ENCODE assay signal across 19 mouse cellular contexts in genomic region chr4:8431032-8431332, GRCm38 (mm10).
DNase-seq lines count a peak whose midpoint lies in the region; ATAC-seq lines count a peak whose summit lies in the region.
"Had no signal": no experiment of that assay in that cellular context is flagged by ENCODE, and none has a peak within 500 bp of the region (broad histone marks: within the 10 kb centered on the region; RNA-seq: fewer than 3 reads in every experiment).

No protein-coding gene starts in this region.

- DNase-seq in embryo, embryonic 10 days (ENCODE audit: low spot score) = peak; percentile 28
- no peak for DNase-seq in embryo, embryonic 10.5 days (ENCODE audit: low spot score)
- peak; percentile 11 for DNase-seq in neural tube, embryonic 10.5 days (ENCODE audit: extremely low spot score, low spot score)
- no peak for DNase-seq in adrenal gland, adult (ENCODE audit: inconsistent age in 2 of 2, low spot score in 1 of 2)
- no peak for DNase-seq in thymus, postnatal 36 days
- DNase-seq: adrenal gland, postnatal 10 days; cerebellum, adult 11-12 months; cerebellum, adult 9-10 months; cerebellum, postnatal 25 days; gastrocnemius, postnatal 10 days; heart, postnatal 36 days; kidney, adult 11 months had no signal

- H3K9ac ChIP-seq in neural tube, embryonic 15.5 days (replicated peaks) = no peak overlapping the region
- H3K9ac ChIP-seq: embryonic facial prominence, embryonic 12.5 days; forebrain, embryonic 15.5 days; heart, embryonic 13.5 days; hindbrain, embryonic 12.5 days had no signal

- H3K4me1 ChIP-seq in neural tube, embryonic 15.5 days = peaks cover 3% of the 10 kb centered on the region; the same call in 1 of the 2 replicates

- H3K36me3 ChIP-seq in neural tube, embryonic 15.5 days = no peaks in the 10 kb centered on the region
- H3K36me3 ChIP-seq: embryonic facial prominence, embryonic 12.5 days; forebrain, embryonic 15.5 days; heart, embryonic 13.5 days; hindbrain, embryonic 12.5 days had no signal

- H3K4me3 ChIP-seq in neural tube, embryonic 15.5 days (replicated peaks) = no peak overlapping the region
- H3K4me3 ChIP-seq: embryonic facial prominence, embryonic 12.5 days; forebrain, embryonic 15.5 days; heart, embryonic 13.5 days; hindbrain, embryonic 12.5 days had no signal

- no peaks in the 10 kb centered on the region for H3K9me3 ChIP-seq in neural tube, embryonic 15.5 days (replicated peaks)
- H3K9me3 ChIP-seq: embryonic facial prominence, embryonic 12.5 days; forebrain, embryonic 15.5 days; heart, embryonic 13.5 days; hindbrain, embryonic 12.5 days had no signal

- H3K4me2 ChIP-seq in neural tube, embryonic 15.5 days = no peak overlapping the region
- H3K4me2 ChIP-seq: embryonic facial prominence, embryonic 12.5 days; forebrain, embryonic 15.5 days; heart, embryonic 13.5 days; hindbrain, embryonic 12.5 days had no signal

- no peak overlapping the region for H3K27ac ChIP-seq in neural tube, embryonic 15.5 days (replicated peaks)
- H3K27ac ChIP-seq: embryonic facial prominence, embryonic 12.5 days; forebrain, embryonic 15.5 days; heart, embryonic 13.5 days; hindbrain, embryonic 12.5 days had no signal

- ATAC-seq in neural tube, embryonic 15.5 days (ENCODE audit: low FRiP score) = no peak
- peak; percentile 56 for ATAC-seq in megakaryocyte, adult 5-6 weeks (ENCODE audit: poor library complexity, severe bottlenecking)
- ATAC-seq: hindbrain, embryonic 16.5 days had no signal

- H3K27me3 ChIP-seq in neural tube, embryonic 15.5 days (replicated peaks) = no peaks in the 10 kb centered on the region
- H3K27me3 ChIP-seq: forebrain, embryonic 15.5 days; heart, embryonic 13.5 days; hindbrain, embryonic 12.5 days had no signal

- 44% methylated on average over 1 of the region's 1 CpGs for WGBS in neural tube, embryonic 15.5 days

Comparison
In these comparisons a context has a peak if more than half of its experiments do, and no peak if none do; other contexts are left out.
1. DNase-seq: peak in embryo, embryonic 10 days (single experiment) and neural tube, embryonic 10.5 days (single experiment); none in embryo, embryonic 10.5 days (single experiment), adrenal gland, adult (0 of 2) and thymus, postnatal 36 days (0 of 2).